Mouse (Mus musculus): Measurements from ENCODE around the gene Ptprk. TPM values are rescaled to one million over a fixed set of nuclear protein-coding genes. Genes with fewer than 3 reads are reported as not detected.
A peak's percentile ranks its signal among the peaks of the same experiment; 100 is the strongest.

Ptprk gene
- polyA plus RNA-seq, 1 experiment from 2014 or later = 44.6 TPM

GRCm38 (mm10) chr10:28186018-28186800, 111.6 kb downstream of the Ptprk start:
- Histone ChIP-seq H3K4me2 (ENCODE audit: low read depth, low read length) (no peak overlapping the region), H3K4me3 (ENCODE audit: low read length) (no peak overlapping the region), H3K9ac (ENCODE audit: low read length) (no peak overlapping the region), H3K27me3 (ENCODE audit: control insufficient read depth, insufficient read depth, low read depth, low read length) (no peaks in the 10 kb centered on the region), H3K27ac (ENCODE audit: low read length) (no peak overlapping the region), H3K9me3 (ENCODE audit: control insufficient read depth, low read length) (no peaks in the 10 kb centered on the region), H3K4me1 (replicated peaks; ENCODE audit: control insufficient read depth, insufficient read depth, low read length) (peaks cover 14% of the 10 kb centered on the region), H3K36me3 (ENCODE audit: control insufficient read depth, insufficient read depth, low read length) (no peaks in the 10 kb centered on the region)
- WGBS = 41% methylated on average over 4 of the region's 4 CpGs
- no peak for ATAC-seq (ENCODE audit: low read depth)

- H3K27me3 ChIP-seq (ENCODE audit: control insufficient read depth, insufficient read depth, low read depth, low read length) = no peaks in the 10 kb centered on the region
- H3K4me1 ChIP-seq (replicated peaks; ENCODE audit: control insufficient read depth, insufficient read depth, low read length) = peaks cover 4% of the 10 kb centered on the region; the same call in 1 of the 2 replicates
- no peak overlapping the region for H3K4me3 ChIP-seq (ENCODE audit: low read length)
- no peaks in the 10 kb centered on the region for H3K9me3 ChIP-seq (ENCODE audit: control insufficient read depth, low read length)
- ATAC-seq (ENCODE audit: low read depth) = no peak
- H3K27ac ChIP-seq (ENCODE audit: low read length) = no peak overlapping the region
- WGBS = 78% methylated on average over 5 of the region's 5 CpGs
- H3K4me2 ChIP-seq (ENCODE audit: low read depth, low read length) = no peak overlapping the region
- H3K36me3 ChIP-seq (ENCODE audit: control insufficient read depth, insufficient read depth, low read length) = no peaks in the 10 kb centered on the region
- no peak overlapping the region for H3K9ac ChIP-seq (ENCODE audit: low read length)
Measured at GRCm38 (mm10) chr10:28191440-28191839, 116.8 kb downstream of the Ptprk start.

GRCm38 (mm10) chr10:28193630-28194029, 119.0 kb downstream of the Ptprk start:
- Histone ChIP-seq H3K4me3 (ENCODE audit: low read length) (no peak overlapping the region), H3K27me3 (ENCODE audit: control insufficient read depth, insufficient read depth, low read depth, low read length) (no peaks in the 10 kb centered on the region), H3K9ac (ENCODE audit: low read length) (no peak overlapping the region), H3K4me2 (ENCODE audit: low read depth, low read length) (no peak overlapping the region), H3K4me1 (replicated peaks; ENCODE audit: control insufficient read depth, insufficient read depth, low read length) (peaks cover 4% of the 10 kb centered on the region; the same call in 1 of the 2 replicates), H3K36me3 (ENCODE audit: control insufficient read depth, insufficient read depth, low read length) (no peaks in the 10 kb centered on the region), H3K9me3 (ENCODE audit: control insufficient read depth, low read length) (no peaks in the 10 kb centered on the region), H3K27ac (ENCODE audit: low read length) (no peak overlapping the region)
- WGBS = 52% methylated on average over 5 of the region's 5 CpGs
- peak; percentile 59 for ATAC-seq (ENCODE audit: low read depth)

- H3K9ac ChIP-seq (ENCODE audit: low read length) = no peak overlapping the region
- H3K9me3 ChIP-seq (ENCODE audit: control insufficient read depth, low read length) = no peaks in the 10 kb centered on the region
- no peak for ATAC-seq (ENCODE audit: low read depth)
- no peaks in the 10 kb centered on the region for H3K27me3 ChIP-seq (ENCODE audit: control insufficient read depth, insufficient read depth, low read depth, low read length)
- no peak overlapping the region for H3K27ac ChIP-seq (ENCODE audit: low read length)
- H3K4me2 ChIP-seq (ENCODE audit: low read depth, low read length) = no peak overlapping the region
- H3K4me1 ChIP-seq (replicated peaks; ENCODE audit: control insufficient read depth, insufficient read depth, low read length) = no peaks in the 10 kb centered on the region
- 92% methylated on average over 3 of the region's 3 CpGs for WGBS
- no peak overlapping the region for H3K4me3 ChIP-seq (ENCODE audit: low read length)
- no peaks in the 10 kb centered on the region for H3K36me3 ChIP-seq (ENCODE audit: control insufficient read depth, insufficient read depth, low read length)
Measured at GRCm38 (mm10) chr10:28200609-28201008, 126.0 kb downstream of the Ptprk start.

- Histone ChIP-seq H3K4me1 (replicated peaks; ENCODE audit: control insufficient read depth, insufficient read depth, low read length) (peaks cover 4% of the 10 kb centered on the region; the same call in 1 of the 2 replicates), H3K4me3 (ENCODE audit: low read length) (no peak overlapping the region), H3K4me2 (ENCODE audit: low read depth, low read length) (no peak overlapping the region), H3K36me3 (ENCODE audit: control insufficient read depth, insufficient read depth, low read length) (no peaks in the 10 kb centered on the region), H3K27me3 (ENCODE audit: control insufficient read depth, insufficient read depth, low read depth, low read length) (no peaks in the 10 kb centered on the region), H3K9ac (ENCODE audit: low read length) (no peak overlapping the region), H3K27ac (ENCODE audit: low read length) (no peak overlapping the region), H3K9me3 (ENCODE audit: control insufficient read depth, low read length) (no peaks in the 10 kb centered on the region)
- ATAC-seq (ENCODE audit: low read depth) = no peak
Measured at GRCm38 (mm10) chr10:28209394-28209793, 134.8 kb downstream of the Ptprk start.

GRCm38 (mm10) chr10:28212083-28212482, 137.5 kb downstream of the Ptprk start:
- WGBS = 36% methylated on average over 1 of the region's 1 CpGs
- Histone ChIP-seq H3K4me3 (ENCODE audit: low read length) (no peak overlapping the region), H3K4me1 (replicated peaks; ENCODE audit: control insufficient read depth, insufficient read depth, low read length) (peaks cover 4% of the 10 kb centered on the region; the same call in 1 of the 2 replicates), H3K27me3 (ENCODE audit: control insufficient read depth, insufficient read depth, low read depth, low read length) (no peaks in the 10 kb centered on the region), H3K9ac (ENCODE audit: low read length) (no peak overlapping the region), H3K36me3 (ENCODE audit: control insufficient read depth, insufficient read depth, low read length) (no peaks in the 10 kb centered on the region), H3K4me2 (ENCODE audit: low read depth, low read length) (no peak overlapping the region), H3K27ac (ENCODE audit: low read length) (no peak overlapping the region), H3K9me3 (ENCODE audit: control insufficient read depth, low read length) (no peaks in the 10 kb centered on the region)
- peak; percentile 23; the same call in 1 of the 2 replicates for ATAC-seq (ENCODE audit: low read depth)

GRCm38 (mm10) chr10:28215153-28215552, 140.5 kb downstream of the Ptprk start:
- Histone ChIP-seq H3K4me3 (ENCODE audit: low read length) (no peak overlapping the region), H3K27me3 (ENCODE audit: control insufficient read depth, insufficient read depth, low read depth, low read length) (no peaks in the 10 kb centered on the region), H3K36me3 (ENCODE audit: control insufficient read depth, insufficient read depth, low read length) (no peaks in the 10 kb centered on the region), H3K4me1 (replicated peaks; ENCODE audit: control insufficient read depth, insufficient read depth, low read length) (peaks cover 4% of the 10 kb centered on the region; the same call in 1 of the 2 replicates), H3K4me2 (ENCODE audit: low read depth, low read length) (no peak overlapping the region), H3K9me3 (ENCODE audit: control insufficient read depth, low read length) (no peaks in the 10 kb centered on the region), H3K27ac (ENCODE audit: low read length) (no peak overlapping the region), H3K9ac (ENCODE audit: low read length) (no peak overlapping the region)
- ATAC-seq (ENCODE audit: low read depth) = no peak
- 66% methylated on average over 6 of the region's 6 CpGs for WGBS

GRCm38 (mm10) chr10:28223602-28224001, 149.0 kb downstream of the Ptprk start:
- Histone ChIP-seq H3K9me3 (ENCODE audit: control insufficient read depth, low read length) (no peaks in the 10 kb centered on the region), H3K4me1 (replicated peaks; ENCODE audit: control insufficient read depth, insufficient read depth, low read length) (peaks cover 15% of the 10 kb centered on the region), H3K27ac (ENCODE audit: low read length) (no peak overlapping the region), H3K9ac (ENCODE audit: low read length) (no peak overlapping the region), H3K4me2 (ENCODE audit: low read depth, low read length) (no peak overlapping the region), H3K27me3 (ENCODE audit: control insufficient read depth, insufficient read depth, low read depth, low read length) (no peaks in the 10 kb centered on the region), H3K4me3 (ENCODE audit: low read length) (no peak overlapping the region), H3K36me3 (ENCODE audit: control insufficient read depth, insufficient read depth, low read length) (no peaks in the 10 kb centered on the region)
- WGBS = 58% methylated on average over 6 of the region's 6 CpGs
- no peak for ATAC-seq (ENCODE audit: low read depth)

GRCm38 (mm10) chr10:28224376-28224775, 149.8 kb downstream of the Ptprk start:
- Histone ChIP-seq H3K36me3 (ENCODE audit: control insufficient read depth, insufficient read depth, low read length) (no peaks in the 10 kb centered on the region), H3K27ac (ENCODE audit: low read length) (no peak overlapping the region), H3K4me2 (ENCODE audit: low read depth, low read length) (no peak overlapping the region), H3K9ac (ENCODE audit: low read length) (no peak overlapping the region), H3K4me3 (ENCODE audit: low read length) (no peak overlapping the region), H3K27me3 (ENCODE audit: control insufficient read depth, insufficient read depth, low read depth, low read length) (no peaks in the 10 kb centered on the region), H3K9me3 (ENCODE audit: control insufficient read depth, low read length) (no peaks in the 10 kb centered on the region), H3K4me1 (replicated peaks; ENCODE audit: control insufficient read depth, insufficient read depth, low read length) (peaks cover 15% of the 10 kb centered on the region)
- 90% methylated on average over 1 of the region's 1 CpGs for WGBS
- no peak for ATAC-seq (ENCODE audit: low read depth)
